ENCODE assay signal across 9 mouse cellular contexts in the genomic region with DNA sequence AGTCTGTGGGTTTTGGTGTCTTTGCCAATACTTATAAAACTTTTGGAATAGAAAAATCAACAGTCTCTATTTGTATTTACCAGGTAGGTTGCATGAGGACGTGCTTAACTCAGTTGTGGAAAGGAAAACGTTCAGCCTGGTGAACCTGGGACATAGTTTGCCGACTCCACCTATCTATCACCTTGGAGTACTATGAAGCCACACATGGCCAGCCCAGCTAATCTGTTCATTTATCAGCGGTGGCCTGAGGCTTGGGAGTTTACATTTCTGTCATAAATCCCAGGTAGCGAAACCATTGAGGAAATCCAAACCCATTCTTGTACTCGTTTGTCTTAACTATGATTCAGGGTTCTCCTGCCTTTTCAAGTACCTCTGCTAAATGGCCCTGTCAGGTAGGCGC. TPM values are rescaled to one million over a fixed set of nuclear protein-coding genes. Genes with fewer than 3 reads are reported as not detected.
DNase-seq lines count a peak whose midpoint lies in the region; ATAC-seq and TF ChIP-seq lines count a peak whose summit lies in the region.
"Had no signal": no experiment of that assay in that cellular context is flagged by ENCODE, and none has a peak within 500 bp of the region (broad histone marks: within the 10 kb centered on the region; RNA-seq: fewer than 3 reads in every experiment).

Smpdl3a (plus strand) TSS at position 318 of the 400 bp plus-strand sequence.

- peak within 1 kb of the TSS; percentile 76 for H3K9ac ChIP-seq in intestine, embryonic 15.5 days

- H3K4me2 ChIP-seq in intestine, embryonic 15.5 days (replicated peaks) = peak within 1 kb of the TSS; percentile 97

- no peaks in the 10 kb centered on the region for H3K9me3 ChIP-seq in intestine, embryonic 15.5 days

- no peaks in the 10 kb centered on the region for H3K36me3 ChIP-seq in intestine, embryonic 15.5 days

- H3K27ac ChIP-seq in layer of hippocampus, adult 2 months = peak within 1 kb of the TSS; percentile 97
- H3K27ac ChIP-seq in intestine, embryonic 15.5 days = peak within 1 kb of the TSS; percentile 71

- ATAC-seq in intestine, embryonic 15.5 days = peak; percentile 65
- no peak for ATAC-seq in megakaryocyte progenitor cell, adult 5-6 weeks (replicated peaks; ENCODE audit: poor library complexity)
- ATAC-seq: Patski had no signal

- H3K27me3 ChIP-seq in intestine, embryonic 15.5 days (replicated peaks) = no peaks in the 10 kb centered on the region
- H3K27me3 ChIP-seq: Patski had no signal

- TF ChIP-seq CTCF in layer of hippocampus, adult 2 months (conservative IDR thresholded peaks at IDR 0.05) = no peak

- WGBS in intestine, embryonic 15.5 days = 37% methylated on average over 7 of the region's 7 CpGs

- no peak for DNase-seq in layer of hippocampus, adult 2 months (ENCODE audit: low spot score in 2 of 2)
- DNase-seq in layer of hippocampus, adult 11-12 months (ENCODE audit: low spot score) = no peak
- no peak for DNase-seq in adrenal gland, postnatal 4 days (ENCODE audit: low spot score in 2 of 2)
- no peak for DNase-seq in gastrocnemius, postnatal 25 days
- no peak for DNase-seq in ovary, postnatal 36 days (ENCODE audit: low spot score)
- DNase-seq in embryo, embryonic 11 days = no peak

- H3K4me1 ChIP-seq in intestine, embryonic 15.5 days (replicated peaks) = peaks cover 8% of the 10 kb centered on the region; the same call in 1 of the 2 replicates

- peak within 1 kb of the TSS; percentile 87 for H3K4me3 ChIP-seq in layer of hippocampus, adult 2 months
- peak within 1 kb of the TSS; percentile 62 for H3K4me3 ChIP-seq in intestine, embryonic 15.5 days (replicated peaks)

RNA-seq across cellular contexts. Expression of gene Smpdl3a, which starts in this region (rescaled TPM):
- total RNA-seq in layer of hippocampus, adult 2 months (2021) = 10 to 100 TPM; 23.7 to 24.8 TPM
- 10 to 100 TPM; 32.8 to 36.0 TPM for total RNA-seq in adrenal gland, postnatal 4 days (2021)
- total RNA-seq in gastrocnemius, postnatal 25 days (2021) = 10 to 100 TPM; 37.6 to 47.7 TPM
- polyA plus RNA-seq in intestine, embryonic 15.5 days (2015; fragmentation: Nextera tagmentation; extraction: Ambion mirVana) = 54.1 and 57.4 TPM in 2 replicates
- 100 and 106 TPM in 2 replicates for total RNA-seq in megakaryocyte progenitor cell, adult 5-6 weeks (2015)
- 42.8 and 48.9 TPM in 2 replicates for total RNA-seq in megakaryocyte progenitor cell, adult 5-6 weeks (2017)
